Mouse (Mus musculus) monocyte, adult 2 months (primary cell): ENCODE data around the gene Scnn1g.

Experiments
- DNase-seq, 2 experiments: peaks; one replicate each; pipeline ENCODE4 v3.0.0; 2022; ENCODE audit warnings: low spot score in 2 of 2, low read depth in 1 of 2

Gene Scnn1g

GRCm38 (mm10) chr7:121768983-121769382 is 34.7 kb downstream of the Scnn1g start:
- no peak for DNase-seq

DNA sequence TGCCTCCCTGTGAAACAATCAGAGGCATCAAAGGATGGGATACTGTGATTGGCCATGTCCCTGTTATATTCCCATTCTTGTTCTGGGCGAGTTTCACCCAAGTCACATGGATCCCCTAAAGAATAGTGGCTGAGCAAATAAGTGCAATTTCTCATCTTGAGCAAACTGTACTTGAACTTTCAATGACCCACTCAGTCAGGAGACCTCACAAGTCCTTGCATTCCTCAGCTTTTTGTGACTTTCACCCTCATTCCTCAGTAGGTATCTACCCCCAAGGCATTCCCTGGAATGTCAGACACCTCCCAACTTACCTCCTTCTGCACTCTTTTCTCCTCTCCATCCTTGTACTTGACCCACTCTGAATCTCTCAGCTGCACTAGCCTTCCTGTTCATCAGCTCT is 44.3 kb downstream of the Scnn1g start:
- DNase-seq: no peak

GRCm38 (mm10) chr7:121778980-121779379 is 44.7 kb downstream of the Scnn1g start:
- DNase-seq: no peak

- DNase-seq: no peak
Observed at GRCm38 (mm10) chr7:121779409-121779808, 45.1 kb downstream of the Scnn1g start.

DNA sequence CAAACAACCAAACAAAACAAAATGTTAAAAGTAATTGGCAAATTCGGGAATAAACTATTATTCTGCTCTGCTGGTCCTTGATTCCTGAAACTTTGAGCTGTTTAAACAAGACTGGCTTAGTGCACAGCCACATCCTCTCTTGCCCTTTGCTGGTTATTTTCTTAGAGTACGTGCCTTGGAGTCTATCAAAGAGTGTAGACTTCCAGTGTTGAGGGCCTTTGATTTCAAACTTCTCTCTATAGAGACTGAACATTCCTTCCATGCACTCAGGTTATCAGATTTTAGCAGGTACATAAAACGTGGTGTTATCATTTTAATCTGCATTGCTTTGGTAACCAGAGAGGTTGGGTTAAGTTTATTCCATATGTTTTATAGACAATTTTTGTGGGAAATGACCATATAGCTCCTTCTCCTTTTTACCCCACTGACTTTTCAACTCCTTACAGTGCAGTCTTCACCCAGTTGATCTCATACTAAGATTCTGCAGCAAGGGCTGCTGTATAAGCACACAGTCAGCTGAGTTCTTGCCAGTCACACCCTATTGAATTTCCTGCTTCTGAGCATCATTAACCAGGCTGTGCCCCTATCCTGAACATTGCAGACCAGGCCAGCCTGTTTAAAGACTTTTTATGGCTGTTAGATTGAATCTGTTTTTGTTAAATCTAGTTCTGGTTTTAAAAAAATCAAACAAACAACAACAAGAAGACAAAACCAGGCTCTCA is 48.1 kb downstream of the Scnn1g start:
- no peak for DNase-seq

- DNase-seq: no peak
Observed at GRCm38 (mm10) chr7:121785651-121786228, 51.5 kb downstream of the Scnn1g start.

- DNase-seq: no peak
Observed at GRCm38 (mm10) chr7:121797781-121798180, 63.5 kb downstream of the Scnn1g start.

DNA sequence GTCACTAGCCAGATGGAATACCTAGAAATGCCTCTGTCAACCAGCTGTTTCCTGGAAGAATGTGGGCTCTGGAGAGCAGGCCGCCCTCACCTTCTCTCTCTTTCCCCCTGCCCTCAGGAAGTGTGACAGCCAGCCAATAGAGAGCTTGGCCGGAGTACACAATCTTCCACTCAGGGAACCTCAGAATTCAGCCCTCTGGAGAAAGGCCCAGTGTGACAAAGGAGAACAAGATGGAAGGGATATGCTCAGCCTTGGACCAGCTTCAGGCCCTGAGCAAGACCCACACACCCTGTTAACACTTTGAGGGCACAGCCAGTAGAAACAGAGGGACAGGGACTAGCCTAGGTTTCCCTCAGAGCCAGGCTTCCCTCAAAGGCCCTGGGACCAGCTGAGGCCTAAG is 68.2 kb downstream of the Scnn1g start:
- no peak for DNase-seq

DNA sequence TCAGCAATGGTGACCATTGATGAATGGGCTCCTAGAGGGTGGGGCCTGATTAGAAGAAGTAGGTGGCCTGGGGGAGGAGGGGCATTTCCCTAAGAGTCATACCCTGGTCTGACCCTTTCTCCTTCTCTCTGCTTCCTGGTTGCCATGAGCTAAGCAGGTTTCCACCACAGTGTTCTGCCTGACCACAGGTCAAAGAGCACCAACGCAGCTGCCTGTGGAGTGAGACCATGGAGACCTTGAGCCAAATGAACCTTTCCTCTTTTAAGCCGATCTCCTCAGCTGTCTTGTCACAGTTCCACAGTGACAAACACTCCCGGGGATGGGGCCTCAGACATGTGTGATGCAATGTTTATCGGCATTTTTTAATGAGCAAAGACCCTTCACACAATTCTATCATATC is 68.7 kb downstream of the Scnn1g start:
- no peak for DNase-seq

DNA sequence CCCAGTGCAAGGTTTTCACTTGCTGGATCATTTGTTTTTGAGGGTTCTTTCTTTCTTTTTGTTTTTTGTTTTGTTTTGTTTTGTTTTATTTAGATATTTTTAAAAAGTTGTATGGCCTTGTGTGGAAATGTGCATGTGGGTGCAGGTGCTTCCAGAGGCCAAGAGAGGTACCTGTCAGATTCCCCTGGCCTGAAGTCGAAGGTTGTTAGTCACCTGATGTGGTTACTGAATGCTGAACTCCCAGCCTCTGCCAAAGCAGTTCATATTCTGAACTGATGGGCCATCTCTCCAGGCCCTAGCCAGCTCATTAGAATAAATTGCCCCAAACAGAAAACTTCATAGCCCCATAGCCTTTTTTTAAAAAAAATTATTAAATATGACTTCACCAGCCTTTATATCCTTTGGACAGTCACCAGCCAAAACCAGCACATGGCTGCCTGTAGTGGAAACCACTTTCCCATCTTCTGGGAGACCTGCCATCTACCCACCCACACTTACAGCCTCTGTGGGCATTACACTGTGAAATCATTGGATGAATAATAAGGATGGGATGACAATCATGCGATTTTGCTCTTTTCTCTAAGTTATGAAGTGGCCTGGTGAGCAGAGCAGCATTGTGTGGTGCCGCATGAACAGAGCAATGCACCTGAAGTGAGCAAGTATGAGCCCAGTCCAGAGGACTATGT is 71.7 kb downstream of the Scnn1g start:
- DNase-seq: no peak

GRCm38 (mm10) chr7:121807726-121808580 is 73.7 kb downstream of the Scnn1g start:
- DNase-seq: no peak
